Mouse (Mus musculus): ENCODE data around the gene Nme7.

Gene Nme7

DNA sequence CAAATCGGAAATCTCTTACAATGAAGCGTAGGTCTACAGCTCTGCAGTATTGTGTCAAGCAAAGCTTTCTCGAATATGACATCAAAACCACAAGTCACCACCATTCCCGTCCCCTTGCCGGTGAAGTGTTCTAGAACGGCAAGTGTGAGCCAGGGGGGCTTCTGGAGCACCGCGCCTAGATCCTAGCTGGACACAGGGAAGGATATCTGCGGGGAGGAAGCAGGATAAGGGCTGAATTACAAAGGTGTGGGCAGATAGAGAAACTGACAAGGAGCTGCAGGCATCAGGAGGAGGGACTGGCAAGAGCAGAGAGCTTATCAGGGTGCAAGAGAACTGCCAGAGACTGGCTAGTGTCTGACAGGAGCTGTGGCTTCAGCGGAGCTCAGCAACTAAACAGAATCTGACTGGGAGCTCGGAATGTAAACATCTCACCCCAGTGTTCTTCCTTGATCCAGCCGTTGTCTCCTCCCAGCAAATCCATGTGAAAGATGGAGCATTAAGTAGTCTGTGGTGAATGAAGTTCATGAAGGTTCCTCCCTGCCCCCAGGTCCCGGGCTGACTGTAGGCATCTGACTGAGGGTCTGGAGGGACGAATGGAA lies 15.7 kb downstream of the Nme7 start:
- no peak for DNase-seq (ENCODE audit: low spot score in 2 of 2)

DNA sequence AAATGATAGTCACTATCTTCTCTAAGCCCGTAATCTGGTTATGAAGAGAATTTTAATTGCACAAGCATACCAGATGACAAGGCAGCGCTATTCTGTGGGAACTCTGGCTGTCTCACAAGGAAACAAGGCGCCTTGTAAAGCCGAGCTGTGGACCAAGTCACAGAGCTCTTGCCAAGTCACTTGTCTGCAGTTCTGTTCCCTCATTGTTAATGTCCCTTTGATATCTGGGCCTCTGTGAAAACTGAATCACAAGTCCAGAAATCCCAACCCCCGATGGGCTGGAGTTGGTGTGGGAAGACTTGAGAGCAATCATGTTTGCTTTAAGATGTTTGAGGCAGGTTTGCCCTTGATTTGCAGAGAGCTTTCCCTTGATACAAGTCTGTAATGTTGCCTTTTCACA lies 16.8 kb downstream of the Nme7 start:
- DNase-seq (ENCODE audit: low spot score in 2 of 2), result peak; percentile 27 to 46

DNA sequence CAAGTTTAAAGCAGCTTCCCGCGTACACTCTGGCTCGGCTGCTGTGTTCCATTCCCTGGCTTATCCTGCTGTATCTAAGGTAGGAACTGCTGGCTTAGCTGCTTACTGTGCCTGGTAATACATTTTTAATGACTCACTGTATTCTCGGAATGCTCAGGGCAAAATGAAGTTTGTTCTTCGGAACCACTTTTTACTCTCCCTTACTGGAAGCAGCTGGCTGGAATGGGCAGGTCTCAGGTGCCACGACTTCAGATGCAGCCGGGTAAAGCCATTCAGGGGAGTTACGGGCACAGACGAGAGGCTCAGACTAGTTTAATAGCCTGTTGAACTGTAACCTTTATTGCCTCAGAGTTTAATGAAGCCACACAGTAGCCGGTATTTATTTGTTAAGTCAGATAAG lies 17.5 kb downstream of the Nme7 start:
- no peak for DNase-seq (ENCODE audit: low spot score in 2 of 2)

DNA sequence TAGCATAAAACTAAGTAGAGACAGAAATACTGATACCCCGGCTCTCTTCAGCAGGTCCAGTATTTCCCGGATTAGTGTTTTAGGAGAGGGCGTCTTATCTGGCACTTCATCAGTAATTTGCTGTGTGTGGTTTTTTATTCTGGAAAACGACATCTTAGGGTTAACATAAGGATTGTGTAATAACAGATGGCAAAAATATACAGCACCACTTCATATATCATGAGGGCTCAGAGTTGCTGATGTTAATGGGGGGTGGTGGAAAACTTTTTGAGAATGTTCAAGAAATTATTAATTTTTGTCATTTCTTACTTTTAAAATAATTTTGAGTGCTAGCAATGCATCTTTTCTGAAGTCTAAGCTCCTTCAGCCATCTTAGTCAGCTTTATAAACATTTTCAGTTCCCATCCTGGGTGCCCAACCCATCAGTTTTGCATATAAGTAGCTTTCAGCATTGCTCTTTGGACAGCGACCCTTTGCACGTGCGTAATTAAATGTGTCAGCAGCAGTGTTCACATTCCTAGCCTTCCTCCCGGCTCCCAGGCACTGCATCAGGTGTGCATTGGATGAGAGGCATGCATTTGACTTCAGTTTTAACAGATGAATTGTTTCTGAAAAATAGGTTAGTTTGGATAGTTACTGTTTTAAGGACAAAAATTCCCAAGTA lies 19.2 kb downstream of the Nme7 start:
- no peak for DNase-seq (ENCODE audit: low spot score in 2 of 2)

DNA sequence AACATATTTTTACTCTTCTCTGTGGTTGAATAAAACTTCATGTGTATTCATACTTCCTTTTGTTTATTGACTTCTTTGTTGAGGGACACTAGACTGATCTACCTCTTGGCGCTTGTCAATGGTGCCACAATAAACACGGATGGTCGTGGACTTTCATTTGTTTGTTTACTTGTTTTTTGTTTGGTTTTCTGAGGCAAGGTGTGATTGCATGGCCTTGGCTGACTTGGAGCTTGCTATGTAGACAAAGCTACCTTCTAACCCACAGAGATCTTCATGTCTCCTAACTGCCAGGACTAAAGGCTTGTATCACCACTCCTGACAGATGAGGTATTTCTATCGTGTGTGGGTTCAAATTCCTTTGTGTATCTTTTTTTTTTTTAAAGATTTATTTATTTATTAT lies 20.3 kb downstream of the Nme7 start:
- no peak for DNase-seq (ENCODE audit: low spot score in 2 of 2)

DNA sequence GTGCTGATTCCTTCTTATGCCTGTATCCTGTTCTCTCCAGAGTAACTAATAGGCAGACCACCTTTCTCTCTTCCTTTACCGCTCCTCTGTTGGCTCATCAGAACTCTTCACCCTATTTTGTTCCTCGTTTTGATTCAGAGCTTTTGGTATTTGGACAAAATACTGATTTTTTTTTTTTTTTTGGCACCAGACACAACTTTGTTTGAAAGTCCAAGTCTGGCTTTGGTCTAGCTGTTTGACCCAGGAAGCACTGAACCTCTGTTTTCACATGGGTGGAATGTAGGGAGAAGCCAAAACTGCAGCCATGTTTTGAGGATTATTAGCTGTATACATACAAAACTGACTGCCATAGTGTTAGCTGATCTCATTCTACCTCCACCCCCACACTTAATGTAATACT lies 21.0 kb downstream of the Nme7 start:
- no peak for DNase-seq (ENCODE audit: low spot score in 2 of 2)

DNA sequence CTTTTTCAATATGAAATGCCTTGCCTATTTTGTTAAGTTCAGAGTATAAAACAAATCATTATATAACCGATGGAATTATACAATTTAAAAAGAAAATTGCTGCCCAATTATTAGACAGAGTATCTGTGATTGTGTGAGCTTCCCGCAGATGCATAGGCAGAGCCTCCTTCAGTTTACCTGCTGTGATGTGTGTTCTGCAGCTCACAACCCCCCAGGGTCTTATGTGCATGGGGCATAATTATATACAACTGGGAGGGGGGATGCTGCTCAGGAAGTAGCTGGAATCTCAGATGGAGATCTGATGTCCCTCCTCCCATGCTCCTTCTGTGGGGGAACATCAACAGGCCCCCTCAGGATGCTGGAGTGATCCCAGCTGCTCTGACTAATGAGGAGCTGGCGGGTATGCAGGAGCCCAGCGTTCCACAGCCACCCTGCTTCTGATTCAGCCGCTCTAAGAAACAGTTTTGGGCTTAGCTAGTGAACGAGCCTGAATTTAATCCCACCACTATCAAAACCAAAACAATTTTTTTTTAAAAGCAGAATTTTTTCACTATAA lies 22.8 kb downstream of the Nme7 start:
- peak in 1 of 2 experiments; percentile 34 for DNase-seq (ENCODE audit: low spot score in 2 of 2)

DNA sequence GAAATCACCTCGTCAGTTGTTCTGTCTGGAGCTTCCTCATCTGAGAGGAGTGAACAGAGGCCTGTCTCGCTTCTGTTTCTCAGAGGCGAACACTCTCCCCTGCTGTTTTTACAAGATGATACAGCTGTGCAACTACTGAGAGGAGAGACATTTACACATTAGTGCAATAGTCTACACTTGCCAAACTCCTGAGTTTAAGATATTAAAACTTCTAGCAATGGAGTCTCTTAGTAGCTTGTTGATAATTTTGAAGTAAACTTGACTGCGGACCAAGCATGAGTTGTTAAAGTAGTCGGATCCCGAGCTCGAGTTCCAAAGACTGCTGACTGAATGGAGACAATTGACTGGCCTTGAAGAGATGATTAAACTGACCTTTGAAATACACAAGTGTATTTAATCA lies 23.8 kb downstream of the Nme7 start:
- DNase-seq (ENCODE audit: low spot score in 2 of 2), result no peak

DNA sequence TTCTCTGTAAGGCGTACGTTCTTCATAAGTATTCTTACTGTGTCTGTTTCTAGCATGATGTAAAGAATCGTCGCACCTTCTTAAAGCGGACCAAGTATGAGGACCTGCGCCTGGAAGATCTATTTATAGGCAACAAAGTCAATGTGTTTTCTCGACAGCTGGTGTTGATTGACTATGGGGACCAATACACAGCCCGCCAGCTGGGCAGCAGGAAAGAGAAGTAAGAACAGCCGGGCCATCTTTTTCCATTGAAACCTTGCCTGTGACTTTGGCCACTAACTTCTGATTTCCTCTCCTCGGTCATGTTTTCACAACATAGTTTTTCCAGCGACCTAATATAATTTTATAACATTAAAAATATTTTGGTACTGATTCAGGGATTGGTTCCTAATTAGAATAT lies 28.6 kb downstream of the Nme7 start:
- DNase-seq (ENCODE audit: low spot score in 2 of 2), result no peak

DNA sequence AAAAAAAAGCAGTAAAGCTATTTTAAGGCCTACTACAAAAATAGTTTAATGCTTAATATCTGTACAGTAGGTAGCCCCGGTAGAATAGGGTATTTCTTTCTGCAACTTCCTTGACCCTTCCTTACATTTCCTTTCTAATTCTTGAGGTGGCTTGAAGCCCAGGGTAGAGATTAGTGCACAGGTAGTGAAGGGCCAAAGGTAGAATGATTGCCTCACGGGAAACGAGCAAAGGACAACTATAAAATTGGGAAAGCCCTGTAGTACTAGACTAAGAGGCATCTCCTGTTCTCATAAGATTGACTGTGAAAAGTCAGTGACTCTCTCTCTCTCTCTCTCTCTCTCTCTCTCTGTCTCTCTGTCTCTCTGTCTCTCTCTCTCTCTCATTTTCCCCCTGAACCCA lies 31.5 kb downstream of the Nme7 start:
- no peak for DNase-seq (ENCODE audit: low spot score in 2 of 2)

DNA sequence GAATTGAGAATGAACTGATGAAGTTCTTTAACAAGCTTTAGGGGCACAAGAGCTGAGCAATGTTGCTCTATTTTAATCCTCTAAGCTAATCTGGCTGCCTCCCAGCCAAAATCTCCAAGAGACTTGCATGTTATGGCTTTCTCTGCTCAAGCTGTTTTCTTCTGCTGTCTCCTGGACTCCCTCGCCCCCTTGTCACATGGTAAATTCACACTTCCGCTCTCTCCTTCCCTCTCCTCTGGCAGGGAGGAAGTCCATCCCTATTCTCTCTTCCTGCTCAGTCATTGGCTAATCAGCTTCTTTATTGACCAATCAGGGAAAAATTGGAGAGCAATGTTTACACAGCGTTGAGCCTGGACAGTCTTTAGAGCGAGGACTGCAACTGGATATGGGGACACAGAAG lies 31.9 kb downstream of the Nme7 start:
- peak in 1 of 2 experiments; percentile 35 for DNase-seq (ENCODE audit: low spot score in 2 of 2)

DNA sequence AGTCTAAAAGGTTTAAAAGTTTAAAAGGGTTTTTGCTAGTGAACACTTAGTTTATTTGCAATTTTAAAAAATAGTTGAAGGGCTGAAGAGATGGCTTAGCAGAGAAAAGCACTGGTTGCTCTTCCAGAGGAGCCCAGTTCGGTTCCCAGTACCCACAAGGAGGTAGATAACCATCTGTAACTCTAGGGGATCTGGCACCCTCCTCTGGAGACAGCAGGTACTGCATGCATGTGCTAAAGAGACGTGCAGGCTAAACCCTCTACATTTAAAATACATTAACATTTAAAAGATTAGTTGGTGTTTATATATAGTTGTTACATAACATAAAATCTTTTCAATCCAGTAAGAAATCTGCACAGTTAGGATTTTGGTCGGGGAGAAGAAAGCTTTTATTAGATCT lies 38.2 kb downstream of the Nme7 start:
- DNase-seq (ENCODE audit: low spot score in 2 of 2), result no peak

DNA sequence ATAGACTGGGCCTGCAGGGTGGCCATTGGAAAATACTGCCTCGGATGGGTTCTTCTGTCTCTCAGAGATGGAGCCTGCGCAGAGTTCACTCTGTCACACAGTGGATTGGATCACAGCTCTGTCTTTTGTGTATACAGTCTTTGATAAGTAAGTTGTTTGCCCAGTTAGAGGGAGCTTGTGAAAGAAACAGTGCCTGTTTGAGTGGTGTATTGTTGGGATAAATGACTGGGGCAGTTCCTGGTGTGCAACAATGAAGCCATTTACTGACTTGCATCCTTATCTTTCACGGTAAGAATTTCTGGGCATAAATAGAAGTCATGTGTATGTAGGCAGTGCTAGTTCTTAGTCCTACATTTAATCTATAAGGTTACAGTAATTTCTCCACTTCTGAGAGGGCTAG lies 49.5 kb downstream of the Nme7 start:
- DNase-seq (ENCODE audit: low spot score in 2 of 2), result no peak

DNA sequence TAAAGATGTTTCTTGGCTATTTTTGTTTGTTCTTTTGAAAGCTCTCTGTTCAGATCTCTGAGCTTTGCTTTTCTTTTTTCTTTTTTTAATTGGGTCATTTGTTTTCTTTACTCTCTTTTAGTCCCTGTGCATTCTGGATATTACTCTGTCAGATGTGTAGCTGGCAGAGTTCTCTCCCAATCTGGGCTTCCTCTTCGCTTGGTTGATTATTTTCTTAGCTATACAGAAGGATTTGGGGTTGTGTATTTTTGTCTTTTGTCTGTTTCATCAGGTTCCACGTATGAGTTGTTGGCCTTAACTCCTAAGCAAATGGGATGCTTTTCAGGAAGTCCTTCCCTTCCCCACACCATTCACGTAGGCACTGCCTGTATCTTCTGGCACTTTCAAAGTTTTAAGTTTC lies 54.1 kb downstream of the Nme7 start:
- DNase-seq (ENCODE audit: low spot score in 2 of 2), result no peak

DNA sequence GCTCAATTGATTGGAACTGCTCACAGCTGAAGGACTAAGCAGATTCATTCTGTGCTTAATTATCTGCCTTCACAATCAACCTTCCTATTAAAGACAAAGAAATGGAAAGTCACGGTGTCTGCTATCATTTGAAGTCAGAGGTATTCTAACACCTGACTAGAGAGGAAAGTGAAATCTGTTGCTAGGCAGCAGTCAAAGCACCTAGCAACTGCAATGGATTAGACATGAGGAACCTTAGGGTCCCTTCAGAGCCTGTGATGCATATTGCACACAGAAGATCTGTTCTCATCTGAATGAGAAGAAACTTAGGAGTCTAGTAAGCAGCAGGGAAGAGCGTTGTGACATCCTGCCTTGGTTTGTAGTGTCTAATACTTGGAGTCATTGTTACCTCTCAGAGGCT lies 58.1 kb downstream of the Nme7 start:
- DNase-seq (ENCODE audit: low spot score in 2 of 2), result no peak

DNA sequence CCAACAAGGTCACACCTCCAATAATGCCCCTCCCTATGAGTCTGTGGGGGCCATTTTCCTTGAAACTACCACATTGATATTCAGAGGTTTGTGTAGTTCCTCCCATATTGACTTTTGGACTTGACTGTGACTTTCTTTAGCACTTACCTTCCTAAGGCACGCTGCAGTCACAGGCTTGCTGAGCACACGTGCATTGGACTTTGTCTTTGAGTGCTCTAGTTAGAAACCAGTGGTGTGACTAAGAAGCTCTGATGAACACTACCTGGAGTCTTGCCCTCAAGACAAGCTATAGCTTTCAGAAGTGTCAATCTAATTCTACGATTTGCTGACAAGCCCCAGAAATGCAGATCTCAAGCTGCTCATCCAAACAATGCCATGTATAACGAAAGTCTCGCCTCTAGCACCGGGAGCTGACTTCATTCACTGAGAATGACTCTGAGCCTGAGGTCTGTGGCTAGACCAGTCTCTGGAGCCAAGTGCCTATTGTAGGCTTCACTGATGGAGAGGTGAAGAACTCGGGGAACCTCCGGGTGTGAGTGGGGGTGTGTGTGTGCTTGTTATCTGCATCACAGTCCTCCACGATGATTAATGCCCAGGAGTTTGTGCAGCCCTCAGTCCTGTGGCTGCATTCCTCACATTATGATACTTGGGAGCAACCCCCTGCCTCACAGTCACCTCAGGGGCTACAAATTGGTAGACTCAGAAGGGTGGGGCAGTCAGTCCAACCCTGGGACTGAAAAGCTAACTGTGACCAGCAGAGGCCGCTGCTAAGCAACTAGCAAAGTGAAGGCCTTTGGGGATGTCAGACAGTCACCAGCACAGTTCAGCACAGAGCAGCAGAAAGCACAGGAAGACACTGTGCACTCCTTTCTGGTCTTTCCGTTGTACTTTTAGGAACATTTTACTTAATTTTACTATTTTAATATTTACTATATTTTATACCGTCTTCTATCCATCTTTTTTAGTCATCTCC lies 62.5 kb downstream of the Nme7 start:
- peak in 1 of 2 experiments; percentile 66 for DNase-seq (ENCODE audit: low spot score in 2 of 2)

DNA sequence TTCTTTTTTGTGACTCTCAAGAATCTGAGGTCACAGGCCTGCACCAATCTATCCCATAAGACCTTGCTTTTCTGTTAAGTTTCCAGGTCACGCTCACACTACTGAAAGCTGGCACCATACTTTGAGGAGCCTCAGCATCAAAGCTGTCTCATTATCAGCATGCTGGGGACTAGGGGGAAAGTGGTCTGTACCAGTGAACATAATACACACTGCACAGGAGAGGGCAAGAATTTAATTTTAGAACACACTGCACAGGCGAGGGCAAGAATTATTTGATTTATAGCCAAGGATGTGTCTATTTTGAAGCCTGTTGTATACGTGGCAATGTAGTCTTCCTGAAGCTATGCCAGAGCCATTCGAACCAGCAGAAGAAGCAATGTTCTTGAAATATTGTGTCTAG lies 64.2 kb downstream of the Nme7 start:
- no peak for DNase-seq (ENCODE audit: low spot score in 2 of 2)

DNA sequence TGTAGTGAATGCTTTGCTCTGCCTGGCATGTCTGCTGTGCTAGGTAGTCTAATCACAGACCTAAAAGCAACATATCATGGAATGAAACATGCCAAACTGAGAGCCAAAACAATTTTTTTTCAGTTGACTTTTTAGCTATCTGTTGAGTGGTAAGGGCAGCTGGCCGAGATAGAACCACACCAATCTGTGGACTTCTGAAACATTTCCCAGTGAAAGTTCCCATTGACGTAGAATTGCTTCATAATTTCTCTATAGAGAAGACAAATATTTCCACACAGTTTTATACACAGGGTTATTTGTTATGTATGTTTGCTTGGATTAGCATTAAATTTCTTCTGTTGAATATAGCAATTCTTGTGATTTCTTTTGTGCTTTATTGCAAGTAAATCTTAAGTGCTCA lies 65.9 kb downstream of the Nme7 start:
- no peak for DNase-seq (ENCODE audit: low spot score in 2 of 2)

DNA sequence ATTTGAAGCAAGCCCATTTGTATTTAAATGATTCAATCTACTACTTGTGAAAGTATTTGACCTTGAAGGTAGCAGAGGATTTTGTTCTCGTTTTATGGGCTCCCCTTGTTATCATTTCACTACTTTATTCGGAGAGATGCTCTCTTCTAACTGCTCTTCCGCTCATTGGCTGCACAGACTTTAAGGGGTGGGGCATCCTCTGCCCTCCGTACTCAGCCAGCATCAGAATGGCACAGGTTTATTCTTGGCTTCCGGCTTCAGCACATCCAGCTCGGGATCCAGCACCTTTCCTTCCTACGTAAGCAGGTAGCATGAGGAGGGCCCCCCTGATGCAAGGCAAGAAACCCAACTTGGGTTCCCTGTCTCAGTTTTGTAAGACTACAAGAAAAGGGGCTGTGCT lies 69.1 kb downstream of the Nme7 start:
- no peak for DNase-seq (ENCODE audit: low spot score in 2 of 2)

DNA sequence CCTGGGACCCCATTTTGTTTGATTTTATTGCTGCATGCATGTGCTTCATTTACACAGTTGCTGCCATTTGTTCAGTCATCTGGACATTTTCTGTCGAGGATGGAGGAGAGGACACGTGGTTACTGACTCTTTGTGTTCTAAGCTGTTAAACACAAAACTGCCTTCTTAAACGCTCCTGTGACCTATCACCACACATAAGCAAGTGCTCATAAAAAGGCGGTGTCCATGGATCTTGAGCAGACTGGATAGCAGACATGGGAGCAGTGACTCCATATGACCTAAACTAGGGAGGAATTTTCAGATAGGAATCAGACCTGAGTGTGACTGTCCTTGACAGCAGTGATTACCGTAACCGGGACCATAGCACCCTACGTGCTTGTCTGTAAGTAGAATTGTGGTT lies 70.1 kb downstream of the Nme7 start:
- DNase-seq (ENCODE audit: low spot score in 2 of 2), result no peak

DNA sequence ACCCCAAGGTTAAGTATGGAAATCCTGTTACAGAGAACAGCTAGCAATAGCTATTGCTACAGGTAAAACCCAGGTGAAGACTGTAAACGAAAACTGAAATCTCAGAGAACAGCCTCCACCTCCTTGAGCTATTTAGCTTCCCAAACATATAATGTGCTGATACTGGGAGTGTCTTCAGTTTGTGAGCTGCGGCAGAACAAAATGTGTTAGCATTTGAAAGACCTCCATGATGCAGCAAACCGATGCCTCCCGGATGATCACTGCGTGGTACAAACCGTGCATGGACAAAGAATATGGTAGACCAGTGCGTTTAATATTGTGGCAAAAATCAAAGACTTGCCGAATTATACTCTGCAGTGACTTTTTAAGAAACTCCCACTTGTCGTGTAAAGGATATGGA lies 71.7 kb downstream of the Nme7 start:
- no peak for DNase-seq (ENCODE audit: low spot score in 2 of 2)

DNA sequence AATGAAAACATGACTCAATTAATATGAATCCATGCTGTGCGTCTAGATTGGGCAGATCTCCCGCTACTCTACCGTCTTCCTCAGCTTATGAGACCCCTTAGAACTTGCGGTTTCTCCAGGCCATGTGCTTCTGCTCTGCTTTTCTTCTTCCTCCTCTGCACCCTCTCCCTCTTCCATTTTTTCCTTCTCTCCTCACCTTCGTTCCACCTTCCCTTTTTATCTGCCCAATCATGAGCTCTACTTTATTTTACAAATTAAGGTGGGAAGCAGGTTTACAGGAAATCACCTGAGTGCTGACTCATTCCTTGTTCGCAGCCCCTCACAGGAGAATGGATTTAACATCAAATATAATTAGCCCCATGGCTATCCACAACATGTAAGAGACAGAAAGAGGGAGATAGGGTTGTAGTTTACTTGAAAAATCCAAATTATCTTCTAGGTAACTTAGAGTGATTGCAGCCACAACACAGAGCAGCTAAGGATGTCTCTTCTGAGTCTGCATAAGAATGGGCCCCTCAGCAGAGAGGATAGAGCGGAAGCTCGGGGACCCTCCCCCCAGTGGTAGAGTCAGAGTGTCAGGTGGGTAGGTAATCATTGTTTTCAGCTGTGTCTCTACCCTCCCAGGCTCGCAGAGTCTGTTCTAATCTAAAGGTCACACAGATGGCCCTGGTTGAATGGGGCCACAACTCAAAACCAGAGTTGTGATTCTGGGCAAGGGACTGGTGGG lies 73.0 kb downstream of the Nme7 start:
- DNase-seq (ENCODE audit: low spot score in 2 of 2), result no peak
